Mouse (Mus musculus) cerebellum, postnatal 36 days (tissue): Measurements from ENCODE around the gene Zfp213.
A peak's percentile ranks its signal among the peaks of the same experiment; 100 is the strongest.
"Not testable (repeated sequence)": the region's sequence is repeated elsewhere in the genome, so short reads cannot be mapped to it uniquely, and the experiment has no call there.

Experiments
- DNase-seq, 2 experiments: peaks; one replicate each; pipeline ENCODE4 v3.0.0; 2021 to 2022; ENCODE audit warnings: mixed read lengths in 2 of 2

Gene Zfp213

GRCm38 (mm10) chr17:23563595-23564367 lies at the start of gene Zfp213:
Gene Zfp213 (minus strand): TSS chr17:23564238.
- DNase-seq: peak; percentile 96 to 98

GRCm38 (mm10) chr17:23610361-23610800 lies 46.3 kb upstream of the Zfp213 start:
- DNase-seq: peak; percentile 73 to 77

DNA sequence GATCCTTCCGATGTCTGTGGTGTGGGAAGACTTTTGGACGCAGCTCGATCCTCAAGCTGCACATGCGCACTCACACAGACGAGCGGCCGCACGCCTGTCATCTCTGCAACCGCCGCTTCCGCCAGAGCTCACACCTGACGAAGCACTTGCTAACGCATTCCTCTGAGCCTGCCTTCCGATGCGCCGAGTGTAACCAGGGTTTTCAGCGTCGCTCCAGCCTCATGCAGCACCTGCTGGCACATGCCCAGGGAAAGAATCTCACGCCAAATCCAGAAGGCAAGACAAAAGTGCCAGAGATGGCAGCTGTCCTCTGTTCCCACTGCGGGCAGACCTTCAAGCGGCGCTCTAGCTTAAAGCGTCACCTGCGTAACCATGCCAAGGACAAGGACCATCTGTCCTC lies 45.6 kb upstream of the Zfp213 start:
- DNase-seq: peak; percentile 54 to 56

GRCm38 (mm10) chr17:23605220-23605619 lies 41.2 kb upstream of the Zfp213 start:
- DNase-seq: no peak

DNA sequence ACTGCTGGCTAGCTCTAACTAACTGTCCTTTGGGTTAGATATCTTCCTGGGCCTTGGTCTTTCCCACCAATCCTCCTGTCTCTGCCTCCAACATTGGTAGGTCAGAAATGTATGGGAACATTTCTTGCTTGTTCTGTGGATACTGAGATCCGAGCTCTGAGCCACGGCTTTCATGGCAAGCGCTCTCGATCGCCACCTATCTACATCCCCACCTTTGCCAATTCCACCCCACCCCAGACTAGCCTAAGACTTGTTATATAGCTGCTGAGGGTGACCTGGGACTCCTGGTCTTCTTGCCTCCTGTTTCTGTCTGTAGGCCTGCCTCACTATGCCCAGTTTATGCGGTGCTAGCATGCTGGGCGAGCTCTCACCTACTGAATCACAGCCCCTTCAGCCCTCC lies 40.4 kb upstream of the Zfp213 start:
- DNase-seq: no peak

DNA sequence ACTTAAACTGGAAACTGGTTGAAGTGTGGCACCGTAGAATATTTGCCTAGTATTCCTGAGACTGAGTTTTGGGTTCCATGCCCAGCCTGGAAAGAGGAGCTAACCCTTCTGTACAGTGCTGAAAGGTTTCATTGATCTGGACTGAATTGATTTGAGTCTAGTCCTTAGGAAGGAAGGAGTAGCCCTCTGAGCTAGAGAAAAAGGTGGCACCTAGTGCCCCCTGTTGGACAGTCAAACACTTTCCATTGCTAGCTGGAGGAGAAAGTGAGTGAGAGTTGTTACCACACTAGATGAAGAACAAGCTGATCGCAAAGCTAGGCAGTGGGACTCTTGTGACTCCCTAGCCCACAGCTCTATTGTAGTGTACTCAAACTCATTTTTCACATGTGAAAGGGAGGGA lies 39.5 kb upstream of the Zfp213 start:
- DNase-seq: no peak

DNA sequence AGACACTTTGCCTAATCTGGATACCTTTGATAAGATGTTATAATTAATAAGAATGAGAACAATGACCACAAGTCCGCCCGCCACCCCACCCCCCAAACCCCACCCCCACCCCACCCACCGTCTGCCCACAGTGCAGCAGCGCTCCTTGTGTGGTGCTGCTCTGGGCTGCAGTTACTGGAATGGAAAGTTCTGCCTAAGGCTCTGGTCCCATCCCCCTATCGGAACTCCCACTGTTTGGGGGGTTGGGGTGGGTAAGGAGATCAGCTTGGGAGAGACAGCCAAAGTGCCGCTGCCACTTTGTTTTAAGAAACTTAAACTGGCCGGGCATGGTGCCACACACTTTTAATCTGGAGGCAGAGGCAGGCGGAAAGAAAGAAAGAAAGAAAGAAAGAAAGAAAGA lies 39.0 kb upstream of the Zfp213 start:
- DNase-seq: no peak

GRCm38 (mm10) chr17:23601836-23602585 lies 38.0 kb upstream of the Zfp213 start:
- no peak for DNase-seq

- DNase-seq: no peak
Measured at GRCm38 (mm10) chr17:23600641-23601622, 36.9 kb upstream of the Zfp213 start, which contains the start of gene Zscan10. Gene Zscan10 (plus strand): TSS chr17:23600856.

DNA sequence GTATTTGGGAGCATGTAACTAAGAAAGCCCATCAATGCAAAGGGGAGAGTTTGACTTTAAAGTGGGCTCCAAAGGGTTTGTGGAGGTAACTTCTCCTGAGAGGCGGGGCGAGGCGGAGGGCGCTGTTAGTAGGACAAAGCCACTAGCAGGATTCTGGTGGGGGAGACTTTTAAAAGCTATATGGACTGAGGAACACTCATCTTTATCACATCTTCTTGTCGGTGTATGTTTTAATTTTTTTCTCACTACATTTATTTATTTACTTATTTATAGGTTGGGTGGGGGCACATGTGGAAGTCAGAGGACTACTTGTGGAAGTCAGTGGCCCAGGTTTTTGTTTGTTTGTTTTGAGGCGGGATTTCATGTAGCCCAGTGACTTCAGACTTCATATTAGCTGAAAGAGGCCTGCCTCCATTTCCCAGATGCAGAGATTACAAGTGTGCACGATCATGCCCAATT lies 35.6 kb upstream of the Zfp213 start:
- no peak for DNase-seq

DNA sequence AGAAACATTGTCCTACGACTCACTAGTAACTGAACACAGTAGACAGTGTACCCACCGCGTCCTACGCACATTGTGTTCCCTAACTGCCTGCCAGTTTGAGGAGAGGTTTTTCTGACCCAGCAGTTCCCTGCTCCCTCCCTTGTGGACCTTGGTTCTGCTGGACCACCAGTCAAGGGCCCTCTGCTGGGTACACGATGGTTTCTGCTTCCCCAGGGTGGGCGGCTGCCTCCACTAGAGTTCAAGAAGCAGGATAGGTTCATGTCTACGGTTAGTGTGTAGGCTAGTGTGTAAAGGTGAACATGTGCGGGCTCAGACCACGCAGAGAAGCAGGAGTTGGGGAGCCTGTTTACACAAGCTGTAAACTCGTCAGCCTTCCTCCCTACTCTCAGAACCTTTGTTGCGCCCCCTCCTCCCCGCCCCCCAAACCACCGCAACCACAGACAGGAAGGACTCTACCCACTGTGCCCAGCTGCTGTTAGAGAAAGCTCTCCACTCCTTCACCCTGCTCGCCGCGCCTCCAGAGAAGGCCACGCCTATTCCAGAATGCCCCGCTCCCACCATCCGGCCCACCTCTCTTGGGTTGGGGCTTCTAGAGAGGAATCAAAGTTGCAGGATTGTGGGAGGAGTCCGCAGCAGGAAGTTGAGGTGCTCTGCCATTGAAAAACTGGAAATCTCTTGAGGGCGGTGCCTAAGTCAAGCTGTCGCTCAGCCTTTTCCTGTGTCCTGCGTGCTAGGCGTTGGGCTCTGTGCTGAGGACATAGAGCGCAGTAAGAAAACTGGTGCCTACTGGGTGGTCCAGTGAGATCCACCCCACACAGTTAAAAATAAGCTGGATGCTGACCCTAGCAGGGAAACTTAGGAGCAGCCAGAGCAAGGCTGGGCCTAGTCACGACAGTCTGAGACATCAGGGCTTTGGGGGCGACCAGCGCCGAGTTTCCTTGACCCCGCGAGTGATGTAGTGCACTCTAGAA lies 34.8 kb upstream of the Zfp213 start, which contains the start of gene Zfp13:
Zfp13 (minus strand) TSS at position 906 of the 971 bp plus-strand sequence.
- peak; percentile 57 to 59 for DNase-seq

- not testable (repeated sequence) for DNase-seq
Measured at GRCm38 (mm10) chr17:23595139-23595538, 31.1 kb upstream of the Zfp213 start.

DNA sequence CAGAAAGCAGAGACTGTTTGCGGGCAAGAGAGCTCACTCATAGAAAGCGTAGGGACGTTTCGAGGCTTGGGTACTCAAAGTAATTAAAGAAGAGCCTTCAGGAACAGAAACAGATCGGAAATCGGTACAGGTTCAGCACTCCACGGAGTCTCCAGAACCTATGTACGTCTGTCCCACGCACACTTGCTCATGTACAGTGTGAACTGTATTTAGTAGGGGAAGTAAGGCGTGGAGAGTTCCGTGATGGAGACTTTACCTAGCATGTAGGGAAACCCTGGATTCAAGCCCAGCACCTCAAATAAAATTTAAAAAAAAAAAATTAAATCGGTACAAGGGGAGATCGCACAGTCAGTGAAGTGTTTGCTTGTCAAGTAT lies 28.9 kb upstream of the Zfp213 start:
- DNase-seq: no peak

DNA sequence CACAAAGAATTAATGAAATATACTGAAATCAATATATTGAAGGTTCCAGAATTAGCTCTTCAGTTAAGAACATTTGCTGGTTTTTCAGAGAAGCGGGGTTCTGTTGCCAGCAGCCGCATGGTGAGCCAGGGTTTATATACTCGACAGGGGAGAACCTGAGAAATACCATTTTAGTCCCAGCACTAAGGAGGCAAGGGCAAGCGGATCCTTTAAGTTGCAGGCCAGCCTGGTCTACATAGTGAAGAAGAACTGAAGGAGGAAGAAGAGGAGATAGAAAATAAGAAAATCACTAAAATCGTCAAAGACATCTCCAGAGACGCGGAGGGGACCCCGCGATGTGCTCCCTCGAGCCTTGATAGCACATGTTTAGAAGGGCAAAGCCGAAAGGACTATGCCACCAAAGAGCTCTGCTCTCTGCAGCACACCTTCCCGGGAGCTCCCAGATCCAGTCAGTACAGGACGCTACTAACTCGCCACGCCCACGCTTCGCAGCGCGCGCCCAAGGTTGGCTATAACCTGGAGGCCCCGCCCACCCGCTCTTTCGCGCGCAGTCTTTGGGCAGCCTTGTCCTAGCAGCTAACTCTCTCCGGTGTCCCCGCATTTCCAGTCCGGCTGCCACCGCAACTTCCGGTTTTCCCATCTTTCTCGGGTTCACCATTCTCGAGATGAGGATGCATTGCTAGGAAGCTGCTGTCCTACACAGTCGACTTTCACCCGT lies 28.3 kb upstream of the Zfp213 start:
- DNase-seq: peak; percentile 99 to 100

DNA sequence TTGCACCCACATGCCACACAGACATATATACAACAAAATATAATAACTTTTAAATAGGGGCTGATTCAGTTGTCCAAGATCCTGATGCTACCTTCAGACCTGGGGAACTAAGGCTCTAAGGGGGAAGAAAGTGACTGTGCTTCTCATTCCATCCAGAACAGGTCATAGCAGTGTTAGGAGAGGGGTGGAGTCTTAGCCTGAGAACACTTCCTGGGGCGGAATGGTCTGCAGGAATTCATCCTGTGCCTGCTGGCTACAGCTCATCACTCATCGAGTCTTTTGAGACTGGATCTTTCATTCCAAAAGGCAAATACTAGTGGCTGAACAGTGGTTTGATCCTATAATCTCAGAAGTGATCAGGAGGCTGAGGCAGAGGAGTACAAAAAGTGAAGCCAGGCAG lies 23.2 kb upstream of the Zfp213 start:
- DNase-seq: no peak

GRCm38 (mm10) chr17:23585721-23586491 lies 21.9 kb upstream of the Zfp213 start:
- peak; percentile 66 to 78 for DNase-seq

- DNase-seq: no peak
Measured at GRCm38 (mm10) chr17:23584786-23585185, 20.7 kb upstream of the Zfp213 start.

DNA sequence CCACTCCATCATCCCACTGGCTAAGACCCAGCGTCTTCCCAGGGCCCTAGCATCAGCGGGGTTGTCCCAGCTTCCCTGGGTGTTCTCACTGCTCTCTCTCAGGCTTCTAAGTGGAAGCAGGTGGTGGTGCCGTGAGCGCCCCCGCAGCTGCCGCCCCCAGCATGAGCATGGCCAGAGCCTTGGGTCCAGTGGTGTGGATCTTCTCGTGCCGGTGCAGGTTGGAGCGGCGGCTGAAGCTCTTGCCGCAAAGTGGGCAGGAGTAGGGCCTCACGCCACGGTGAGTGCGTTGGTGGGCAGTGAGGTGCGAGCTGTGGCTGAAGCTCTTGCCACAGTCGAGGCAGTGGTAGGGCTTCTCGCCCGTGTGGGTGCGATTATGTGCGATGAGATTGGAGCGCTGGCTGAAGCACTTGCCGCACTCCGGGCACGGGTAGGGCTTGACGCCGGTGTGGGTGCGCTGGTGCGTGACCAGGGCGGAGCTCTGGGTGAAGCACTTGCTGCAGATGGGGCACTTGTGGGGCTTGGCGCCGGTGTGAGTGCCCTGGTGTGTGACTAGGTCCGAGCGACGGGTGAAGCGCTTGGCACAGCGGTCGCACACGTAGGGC lies 12.0 kb upstream of the Zfp213 start:
- no peak for DNase-seq

DNA sequence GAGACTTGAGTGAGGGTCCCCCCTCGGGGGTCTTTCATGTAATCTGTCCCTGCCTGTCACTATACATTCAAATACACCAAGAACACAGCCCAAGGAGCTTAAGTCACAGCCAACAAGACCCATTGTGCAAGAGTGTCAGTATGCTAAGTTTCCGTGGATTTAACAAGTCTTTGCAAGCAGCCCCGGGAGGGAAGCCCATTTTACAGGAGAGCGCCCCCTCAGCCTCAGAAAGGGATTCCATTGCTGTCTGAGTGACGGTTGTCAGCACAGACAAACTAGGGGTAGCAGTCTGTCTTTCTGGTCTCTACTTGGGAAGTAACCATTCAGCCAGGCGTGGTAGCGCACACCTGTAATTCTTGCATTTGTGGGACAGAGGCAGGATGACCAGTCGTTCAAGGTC lies 10.1 kb upstream of the Zfp213 start:
- DNase-seq: no peak
